Mouse (Mus musculus): ENCODE measurements around the gene Ltb.

DNA sequence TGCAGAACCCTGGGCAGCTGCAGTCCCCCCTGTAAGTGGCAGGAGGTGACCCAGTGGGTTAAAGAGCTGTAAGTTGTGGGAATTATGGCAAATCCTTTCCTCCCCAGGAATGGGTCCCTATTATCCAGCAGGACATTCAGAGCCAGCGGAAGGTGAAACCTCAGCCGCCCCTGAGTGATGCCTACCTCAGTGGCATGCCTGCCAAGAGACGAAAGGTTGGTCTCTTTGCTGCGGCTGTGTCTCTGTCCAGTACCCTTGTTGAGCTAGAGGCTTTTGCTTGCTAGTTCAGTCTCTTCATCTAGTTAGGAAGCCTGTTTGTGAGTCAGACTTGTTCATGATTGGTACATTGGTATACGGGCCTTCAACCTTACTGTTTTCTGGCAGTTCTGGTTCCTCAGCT lies 48.1 kb upstream of the Ltb start:
- TF ChIP-seq CTCF (IDR thresholded peaks at IDR 0.05; ENCODE audit: borderline replicate concordance, insufficient read depth, low read depth, low read length) (no peak), POLR2A (IDR thresholded peaks at IDR 0.05; ENCODE audit: borderline replicate concordance, insufficient read depth, low read length) (no peak)
